Mouse (Mus musculus): ENCODE results near the gene Znrf1.

The Znrf1 gene

GRCm38 (mm10) chr8:111599707-111600444 lies 64.0 kb downstream of the Znrf1 start:
- ChIA-PET CTCF (no interaction called here), POLR2A (interaction anchor here in 2 of 4 experiments (0.9 kb wide), 2 partner anchors 10 to 26 kb away, joined by 3 read pairs; no protein-coding TSS in a partner anchor)

GRCm38 (mm10) chr8:111602050-111602449 lies 66.2 kb downstream of the Znrf1 start:
- POLR2A ChIA-PET = interaction anchor here in 2 of 4 experiments (1.1 to 1.4 kb wide), 2 partner anchors 9 to 12 kb away, joined by 3 to 4 read pairs; no protein-coding TSS in a partner anchor
- CTCF ChIA-PET = no interaction called here

- ChIA-PET POLR2A (interaction anchor here in 2 of 4 experiments (1.2 kb wide), 2 partner anchors 10 to 11 kb away, joined by 3 read pairs; no protein-coding TSS in a partner anchor), CTCF (no interaction called here)
Observed at GRCm38 (mm10) chr8:111604986-111605385, 69.1 kb downstream of the Znrf1 start.

- ChIA-PET POLR2A (interaction anchor here in 1 of 4 experiments (0.5 to 1.0 kb wide), 2 partner anchors 13 to 255 kb away, joined by 3 to 4 read pairs; no protein-coding TSS in a partner anchor), CTCF (interaction anchor here in 1 of 4 experiments (0.6 kb wide), 1 partner anchor 71 kb away, joined by 3 read pairs; the partner anchor contains the start of gene Znrf1)
Observed at GRCm38 (mm10) chr8:111606961-111607360, 71.1 kb downstream of the Znrf1 start.

- ChIA-PET POLR2A (no interaction called here), CTCF (no interaction called here)
Observed at GRCm38 (mm10) chr8:111607414-111607813, 71.5 kb downstream of the Znrf1 start.

- POLR2A ChIA-PET = interaction anchor here (0.6 to 2.0 kb wide), 14 partner anchors 9 to 847 kb away, joined by 3 to 10 read pairs (median 4); partner anchors contain the start of genes Ldhd (in 1 of the 4) and Rfwd3 (in 1 of the 4)
- CTCF ChIA-PET = interaction anchor here in 3 of 4 experiments (0.6 to 1.4 kb wide), 4 partner anchors 13 to 1247 kb away, joined by 3 to 4 read pairs (median 3); no protein-coding TSS in a partner anchor
Observed at GRCm38 (mm10) chr8:111613181-111613580, 77.3 kb downstream of the Znrf1 start.

- POLR2A ChIA-PET = interaction anchor here in 2 of 4 experiments (0.8 to 1.0 kb wide), 2 partner anchors 11 to 21 kb away, joined by 3 read pairs; no protein-coding TSS in a partner anchor
- CTCF ChIA-PET = interaction anchor here in 2 of 4 experiments (0.9 to 1.1 kb wide), 2 partner anchors 11 to 180 kb away, joined by 3 read pairs; no protein-coding TSS in a partner anchor
Observed at GRCm38 (mm10) chr8:111614786-111615701, 79.1 kb downstream of the Znrf1 start.

GRCm38 (mm10) chr8:111617812-111618211 lies 81.9 kb downstream of the Znrf1 start:
- POLR2A ChIA-PET = interaction anchor here in 1 of 4 experiments (0.8 to 1.3 kb wide), 3 partner anchors 9 to 22 kb away, joined by 3 read pairs; no protein-coding TSS in a partner anchor
- CTCF ChIA-PET = no interaction called here

GRCm38 (mm10) chr8:111618273-111618672 lies 82.4 kb downstream of the Znrf1 start:
- POLR2A ChIA-PET = interaction anchor here in 1 of 4 experiments (1.2 to 1.3 kb wide), 2 partner anchors 10 to 23 kb away, joined by 3 read pairs; no protein-coding TSS in a partner anchor
- CTCF ChIA-PET = interaction anchor here in 1 of 4 experiments (0.9 kb wide), 1 partner anchor 75 kb away, joined by 3 read pairs; no protein-coding TSS in a partner anchor

GRCm38 (mm10) chr8:111619936-111620335 lies 84.0 kb downstream of the Znrf1 start:
- CTCF ChIA-PET = interaction anchor here in 1 of 4 experiments (0.7 kb wide), 1 partner anchor 711 kb away, joined by 3 read pairs; no protein-coding TSS in a partner anchor

GRCm38 (mm10) chr8:111622104-111622503 lies 86.2 kb downstream of the Znrf1 start:
- CTCF ChIA-PET = interaction anchor here in 3 of 4 experiments (0.5 to 2.8 kb wide), 5 partner anchors 24 to 86 kb away, joined by 3 to 10 read pairs (median 6); partner anchors contain the start of gene Znrf1 (in 2 of the 3)
- POLR2A ChIA-PET = interaction anchor here (0.7 to 2.6 kb wide), 7 partner anchors 9 to 184 kb away, joined by 3 to 8 read pairs (median 4); partner anchors contain the start of genes Znrf1 (in 2 of the 4) and Zfp1 (in 1 of the 4)

More at GRCm38 (mm10) chr8:111619936-111620335, 84.0 kb downstream of the Znrf1 start:
- POLR2A ChIA-PET = interaction anchor here in 1 of 4 experiments (1.2 kb wide), 1 partner anchor 13 kb away, joined by 3 read pairs; no protein-coding TSS in a partner anchor

- ChIA-PET CTCF (interaction anchor here in 3 of 4 experiments (0.5 to 2.8 kb wide), 5 partner anchors 24 to 87 kb away, joined by 3 to 10 read pairs (median 6); partner anchors contain the start of gene Znrf1 (in 2 of the 3)), POLR2A (interaction anchor here (0.5 to 2.6 kb wide), 8 partner anchors 10 to 184 kb away, joined by 3 to 8 read pairs (median 4); partner anchors contain the start of genes Znrf1 (in 2 of the 4) and Zfp1 (in 1 of the 4))
Observed at GRCm38 (mm10) chr8:111622553-111622952, 86.7 kb downstream of the Znrf1 start.

- POLR2A ChIA-PET = interaction anchor here in 3 of 4 experiments (0.6 to 3.5 kb wide), 11 partner anchors 19 to 1662 kb away, joined by 3 to 18 read pairs (median 4); partner anchors contain the start of genes Zfp1 (in 2 of the 3), Ddx19b (in 1 of the 3), Marveld3 (in 1 of the 3) and Znrf1 (in 1 of the 3)
- CTCF ChIA-PET = interaction anchor here (1.0 to 2.8 kb wide), 3 partner anchors 81 to 89 kb away, joined by 3 to 17 read pairs (median 5); partner anchors contain the start of gene Znrf1 (in 3 of the 4)
Observed at GRCm38 (mm10) chr8:111624081-111624852, 88.4 kb downstream of the Znrf1 start.

- CTCF ChIA-PET = interaction anchor here in 3 of 4 experiments (0.6 to 2.8 kb wide), 3 partner anchors 89 to 336 kb away, joined by 3 to 7 read pairs (median 4); partner anchors contain the start of gene Znrf1 (in 3 of the 3)
- POLR2A ChIA-PET = interaction anchor here in 3 of 4 experiments (0.7 to 3.5 kb wide), 8 partner anchors 18 to 89 kb away, joined by 3 to 18 read pairs (median 4); partner anchors contain the start of genes Zfp1 (in 2 of the 3) and Znrf1 (in 1 of the 3)
Observed at GRCm38 (mm10) chr8:111624853-111625221, 88.9 kb downstream of the Znrf1 start.

- POLR2A ChIA-PET = interaction anchor here (0.5 to 3.5 kb wide), 24 partner anchors 8 to 326 kb away, joined by 3 to 18 read pairs (median 4); partner anchors contain the start of genes Zfp1 (in 3 of the 4), Mlkl (in 1 of the 4), Rfwd3 (in 1 of the 4) and Znrf1 (in 1 of the 4)
- CTCF ChIA-PET = interaction anchor here (0.6 to 2.6 kb wide), 32 partner anchors 9 to 438 kb away, joined by 3 to 11 read pairs (median 4); partner anchors contain the start of genes Zfp1 (in 3 of the 4), Znrf1 (in 3 of the 4), Fa2h (in 1 of the 4) and Wdr59 (in 1 of the 4)
Observed at GRCm38 (mm10) chr8:111625694-111626527, 90.0 kb downstream of the Znrf1 start.

Data from embryonic stem cell, embryonic (primary cell).